Mouse (Mus musculus) hindlimb bud, embryonic 11.5 days (tissue): Measurements from ENCODE around the gene Plekhm2.

Experiments used
- DNase-seq: peaks from one replicate; pipeline ENCODE4 v3.0.0-alpha.2; 2012; ENCODE audit warnings: low read depth, low spot score; ENCODE audit errors: extremely low spot score

Plekhm2 gene

DNA sequence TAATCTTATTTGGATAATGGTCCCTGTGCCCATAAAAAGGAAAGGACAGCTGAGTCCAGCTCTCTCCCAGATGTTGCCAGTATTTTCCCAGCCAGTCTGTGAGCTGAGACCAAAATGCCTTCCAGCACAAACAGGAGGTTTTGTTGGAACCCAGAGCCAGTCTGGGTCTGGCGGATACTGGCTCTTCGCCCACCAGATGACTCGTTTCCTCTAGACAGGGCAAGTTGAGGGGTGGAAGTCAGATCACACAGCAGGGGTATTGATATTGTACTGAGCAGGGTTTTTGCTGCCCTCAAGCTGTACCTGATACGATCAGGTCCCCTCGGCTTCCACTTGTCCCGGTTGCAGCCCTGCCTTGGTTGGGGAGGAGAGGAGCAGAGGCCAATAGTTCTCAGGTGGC lies 55.2 kb downstream of the Plekhm2 start:
- no peak for DNase-seq

DNA sequence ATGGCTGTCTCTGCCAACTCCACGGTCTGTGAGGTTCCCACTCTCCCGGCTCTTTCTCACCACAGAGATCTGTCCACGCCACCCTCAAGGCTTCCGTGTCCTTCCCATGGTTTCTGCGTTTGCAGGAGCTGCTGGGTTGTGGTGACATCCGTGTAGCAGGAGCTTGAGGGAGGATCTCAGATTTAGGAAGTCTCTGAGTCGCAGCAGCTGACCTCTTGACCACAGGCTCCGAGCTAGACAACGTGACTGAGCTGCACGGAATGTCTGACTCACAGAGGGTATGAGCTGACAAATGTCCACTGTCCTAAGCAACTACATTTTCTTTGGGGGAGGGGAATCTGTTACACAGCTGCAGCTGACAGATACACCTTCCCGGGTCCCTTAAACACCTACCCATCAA lies 58.8 kb downstream of the Plekhm2 start, which contains the start of gene Fblim1:
Fblim1 (minus strand) TSS at position 236 of the 400 bp plus-strand sequence.
- no peak for DNase-seq

DNA sequence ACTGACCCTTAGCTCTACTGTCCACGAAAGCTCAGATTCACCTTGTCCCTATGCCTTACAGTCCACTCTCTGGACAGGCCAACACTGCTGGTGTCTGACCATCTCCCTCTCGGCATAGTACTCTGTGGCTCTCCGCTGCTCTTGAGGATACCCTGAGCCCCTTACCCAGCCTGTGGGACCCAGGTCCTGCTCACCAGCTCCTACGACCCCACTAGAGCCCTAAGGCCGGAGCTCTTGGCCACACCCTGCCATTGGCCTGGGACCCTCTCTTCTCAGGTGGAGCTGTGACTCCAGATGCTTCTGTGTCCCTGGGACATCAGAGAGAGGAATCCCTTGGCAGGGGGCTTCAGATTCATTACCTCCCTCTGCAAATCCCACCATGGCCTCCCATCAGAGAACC lies 59.3 kb downstream of the Plekhm2 start:
- no peak for DNase-seq

DNA sequence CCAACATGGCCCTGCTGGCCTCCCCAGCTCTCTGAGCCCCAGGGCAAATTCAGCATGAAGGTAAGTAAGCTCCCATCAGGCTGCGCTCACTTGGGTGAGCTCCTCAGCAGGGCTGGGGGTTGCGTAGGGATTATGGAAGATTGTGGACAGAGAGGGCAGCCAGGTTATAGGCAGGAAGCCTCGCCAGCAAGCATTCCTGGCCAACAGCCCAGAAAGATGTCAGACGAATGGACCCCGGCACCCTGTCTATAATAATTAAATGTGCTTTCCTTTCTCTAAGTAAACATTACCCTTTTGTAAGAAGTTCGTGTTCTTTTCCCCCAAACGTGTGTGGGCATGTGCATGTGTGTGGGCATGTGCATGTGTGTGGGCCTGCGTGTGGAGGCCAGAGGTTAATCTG lies 60.2 kb downstream of the Plekhm2 start:
- DNase-seq: no peak

DNA sequence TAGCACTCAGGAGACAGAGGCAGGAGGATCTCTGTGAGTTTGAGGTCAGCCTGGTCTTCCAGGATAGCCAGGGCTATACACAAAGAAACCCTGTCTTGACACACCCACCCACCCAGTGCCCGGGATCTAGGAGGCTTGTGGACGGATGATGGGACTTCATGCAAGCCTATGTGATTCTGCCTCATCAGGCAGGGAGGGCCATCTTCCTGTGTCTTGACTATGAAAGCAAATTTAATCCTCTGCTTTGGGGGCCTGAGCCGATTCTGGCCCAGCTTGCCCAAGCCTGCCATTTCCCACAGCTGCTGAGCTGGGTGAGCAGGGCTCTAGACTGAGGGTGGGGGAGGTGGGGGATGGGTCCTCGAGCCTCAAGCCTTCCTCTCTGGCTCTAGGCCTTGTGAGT lies 60.8 kb downstream of the Plekhm2 start:
- no peak for DNase-seq

DNA sequence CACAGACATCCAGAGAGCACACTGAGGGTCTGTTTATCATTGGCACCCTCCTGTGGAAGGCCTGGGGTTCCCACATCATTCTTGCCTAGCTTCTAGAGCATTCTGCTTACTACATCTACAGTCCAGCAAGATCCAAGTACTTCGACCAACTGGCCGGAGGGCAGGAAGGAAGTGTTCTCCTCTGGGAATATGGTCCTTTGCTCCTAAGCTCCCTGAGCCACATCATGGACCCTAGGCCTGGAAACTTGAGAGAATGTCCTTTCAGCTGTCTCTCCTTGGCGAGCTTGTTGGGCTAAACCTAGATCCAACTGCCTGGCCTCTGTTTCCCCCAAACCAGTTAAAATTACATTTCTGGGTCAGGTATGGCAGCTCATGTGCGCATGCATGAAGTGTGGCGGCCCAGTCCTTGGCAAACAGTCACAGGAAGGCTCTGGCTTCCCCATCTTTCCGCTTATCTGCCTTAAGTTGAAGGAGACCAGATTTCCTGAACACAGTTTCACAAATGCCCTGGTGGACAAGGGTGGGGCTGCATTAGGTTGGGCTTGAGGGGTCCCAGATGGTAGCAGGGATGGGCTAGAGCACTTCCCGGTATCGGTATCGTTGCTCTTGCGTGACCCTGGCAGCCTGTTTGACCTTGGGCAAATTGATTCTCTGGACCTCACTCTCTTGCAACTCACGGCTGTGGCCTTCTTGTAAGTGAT lies 62.0 kb downstream of the Plekhm2 start:
- DNase-seq: no peak

DNA sequence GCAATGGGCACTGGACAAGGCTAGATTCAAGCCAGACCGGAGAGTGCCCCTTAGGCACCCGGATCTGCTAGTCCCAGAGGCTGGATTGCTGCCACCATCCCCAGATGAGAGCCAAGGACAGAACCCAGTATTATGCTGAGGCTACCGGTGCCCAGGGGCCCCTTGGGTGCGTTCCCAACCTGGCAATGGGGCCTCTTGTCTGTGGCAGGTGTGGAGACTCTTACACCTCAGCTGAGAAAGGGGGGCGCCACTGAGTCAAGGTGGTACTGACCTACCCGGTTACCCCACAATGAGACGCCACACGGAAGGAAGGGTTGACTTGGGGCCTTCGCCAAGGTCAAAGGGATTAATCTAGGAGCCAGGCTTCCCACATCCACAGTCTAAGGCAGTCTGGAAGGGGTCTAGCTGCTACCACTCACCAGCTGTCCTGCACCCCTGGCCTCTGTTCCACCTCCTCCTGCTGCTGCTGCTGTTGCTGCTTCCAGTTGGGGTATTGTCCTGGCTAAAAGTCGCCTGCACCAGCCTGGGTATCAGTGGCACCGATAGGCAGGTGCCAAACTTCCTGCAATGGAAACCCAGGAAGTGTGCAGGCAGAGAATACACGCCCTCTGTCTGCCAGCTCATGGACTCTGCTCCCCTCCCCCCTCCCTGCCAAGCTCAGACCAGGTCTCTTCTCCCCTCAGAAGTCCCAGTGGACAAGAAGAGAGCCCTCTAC lies 63.4 kb downstream of the Plekhm2 start:
- no peak for DNase-seq

DNA sequence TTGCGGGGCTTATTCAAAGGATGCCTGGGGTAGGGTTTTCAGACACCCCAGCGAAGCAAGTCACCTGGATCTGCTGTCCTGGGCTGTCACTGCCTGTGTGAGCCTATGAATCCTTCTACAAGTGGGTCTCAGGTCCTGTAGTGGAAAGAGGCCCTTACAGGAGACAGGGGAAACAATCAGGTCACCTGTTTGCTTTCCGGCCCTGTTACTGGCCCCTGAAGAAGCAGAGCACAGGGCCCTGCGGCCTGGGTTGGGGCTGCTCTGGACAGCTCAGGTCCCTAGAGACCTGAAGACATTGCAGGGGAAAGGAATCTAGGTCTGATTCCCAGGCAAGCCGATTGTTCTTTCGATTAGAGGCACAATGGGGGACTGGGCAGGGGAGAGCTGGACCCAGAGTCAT lies 64.3 kb downstream of the Plekhm2 start:
- no peak for DNase-seq

DNA sequence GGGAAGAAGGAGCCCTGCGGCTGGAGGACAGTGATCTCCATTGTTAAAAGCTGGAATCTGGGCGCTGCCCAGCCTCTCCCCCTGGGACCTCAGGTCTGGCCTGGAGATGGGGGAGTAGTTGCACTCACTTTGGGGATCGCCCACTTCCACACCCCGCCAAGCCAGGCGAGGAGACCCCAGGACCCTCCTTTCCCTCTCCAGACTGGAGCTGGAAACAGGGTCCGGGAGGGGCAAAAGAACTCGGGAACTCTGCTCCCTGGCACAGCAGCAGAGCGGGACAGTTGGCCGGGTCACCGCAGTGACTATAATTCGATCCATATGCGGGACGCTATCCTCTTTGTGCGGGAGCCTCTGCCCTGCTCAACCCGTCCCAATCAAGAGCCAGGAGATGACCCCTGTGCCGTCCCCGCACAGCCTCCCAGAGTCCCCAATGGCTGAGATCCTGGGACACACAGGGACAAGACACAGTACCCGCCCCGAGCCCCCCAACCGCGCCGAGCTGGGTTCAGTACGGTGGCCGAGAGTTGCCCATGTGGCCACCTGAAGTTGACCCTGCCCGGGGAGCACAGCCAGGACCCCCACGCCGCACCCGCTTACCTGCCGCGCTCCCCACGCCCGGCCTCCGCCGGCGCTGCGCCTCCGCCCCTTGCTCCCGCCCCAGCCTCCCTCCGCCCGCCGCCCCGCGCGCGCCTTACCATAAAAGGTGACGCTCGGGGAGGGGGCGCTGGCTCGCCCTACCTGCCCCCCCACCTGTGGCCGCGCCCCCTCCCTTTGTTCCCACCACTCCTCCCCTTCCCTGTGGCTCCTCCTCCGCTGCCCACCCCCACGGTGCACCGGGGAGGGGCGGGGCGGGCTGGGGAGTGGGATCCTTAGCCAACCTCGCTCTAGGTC lies 65.2 kb downstream of the Plekhm2 start:
- no peak for DNase-seq

DNA sequence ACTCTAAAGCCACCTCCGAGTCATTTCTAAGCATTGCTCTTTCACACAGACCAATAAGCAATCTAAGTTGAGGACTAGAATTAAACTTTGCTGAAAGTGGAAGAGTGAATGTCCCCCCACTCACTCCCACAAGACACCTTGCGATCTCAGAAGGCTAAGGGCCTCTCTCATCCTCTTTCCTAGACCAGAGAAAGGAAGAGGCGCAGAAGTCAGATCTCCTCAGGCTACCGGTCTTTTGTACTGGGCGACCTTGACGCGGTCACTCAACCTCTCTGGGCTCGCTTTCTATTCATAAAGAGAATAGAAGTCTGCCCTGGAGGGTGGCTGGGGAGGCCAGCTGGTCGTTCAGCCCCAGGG lies 65.8 kb downstream of the Plekhm2 start:
- DNase-seq: no peak

DNA sequence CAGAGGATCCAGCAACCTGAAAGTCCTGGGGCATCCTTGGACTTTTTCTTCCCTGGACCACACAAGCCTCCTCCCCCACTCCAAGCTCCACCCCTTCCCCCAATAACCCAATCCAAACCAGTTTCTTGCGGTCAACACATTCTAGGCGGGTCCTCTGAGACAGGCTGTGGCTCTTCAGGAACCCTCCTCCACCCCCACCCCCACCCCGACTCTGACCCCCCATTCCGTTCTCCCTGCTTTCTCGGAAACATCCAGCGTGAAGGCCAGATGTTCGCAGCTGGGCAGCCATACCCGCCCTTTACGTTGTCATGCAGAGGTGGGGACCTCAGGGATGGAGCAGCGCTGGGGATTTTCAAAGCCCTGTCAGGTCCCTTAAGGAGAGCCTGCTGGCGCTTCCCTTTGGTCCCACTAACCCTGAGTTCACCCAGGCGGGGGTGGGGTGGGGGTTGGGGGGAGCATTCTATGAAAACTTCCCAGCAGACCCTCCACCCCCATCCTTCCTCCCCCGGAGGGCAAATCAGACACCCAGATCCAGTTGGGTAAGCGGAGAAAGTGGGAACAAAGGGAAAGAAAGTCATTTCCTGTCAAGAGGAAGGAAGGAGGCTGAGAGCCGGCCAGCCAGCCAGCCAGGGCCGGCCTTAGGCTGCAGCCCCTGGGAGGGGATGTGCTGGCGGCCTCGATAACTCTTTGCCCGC lies 66.4 kb downstream of the Plekhm2 start:
- DNase-seq: no peak

DNA sequence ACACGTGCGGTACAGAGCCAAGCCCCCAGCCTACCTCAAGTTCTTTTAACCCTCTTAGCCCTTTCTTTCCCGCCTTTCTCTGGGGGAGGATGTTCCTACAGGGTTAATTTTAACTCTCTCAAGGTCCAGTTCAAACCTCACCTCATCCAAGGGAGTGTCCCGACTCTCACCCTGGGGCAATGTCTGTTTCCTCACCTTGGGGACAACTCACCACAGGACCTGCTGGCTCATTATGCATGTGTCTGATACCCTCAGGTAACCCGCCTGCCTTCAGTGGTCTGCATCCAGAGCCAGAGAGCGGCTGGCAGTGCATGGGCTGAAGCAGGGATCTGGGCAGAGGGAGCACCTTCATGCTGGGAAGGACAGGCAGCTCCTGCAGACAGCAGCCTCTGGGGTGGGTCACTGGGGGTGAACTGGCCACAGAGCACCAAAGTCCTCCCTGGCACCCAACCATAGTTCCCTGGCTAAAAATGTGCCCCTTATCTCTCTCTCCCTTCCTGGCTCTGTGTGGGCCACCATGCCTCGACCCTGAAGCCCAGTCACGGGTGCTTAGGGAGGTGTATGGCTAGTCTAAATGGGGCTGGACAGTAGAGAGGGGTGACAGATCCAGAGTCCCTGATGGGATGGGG lies 67.9 kb downstream of the Plekhm2 start:
- no peak for DNase-seq

DNA sequence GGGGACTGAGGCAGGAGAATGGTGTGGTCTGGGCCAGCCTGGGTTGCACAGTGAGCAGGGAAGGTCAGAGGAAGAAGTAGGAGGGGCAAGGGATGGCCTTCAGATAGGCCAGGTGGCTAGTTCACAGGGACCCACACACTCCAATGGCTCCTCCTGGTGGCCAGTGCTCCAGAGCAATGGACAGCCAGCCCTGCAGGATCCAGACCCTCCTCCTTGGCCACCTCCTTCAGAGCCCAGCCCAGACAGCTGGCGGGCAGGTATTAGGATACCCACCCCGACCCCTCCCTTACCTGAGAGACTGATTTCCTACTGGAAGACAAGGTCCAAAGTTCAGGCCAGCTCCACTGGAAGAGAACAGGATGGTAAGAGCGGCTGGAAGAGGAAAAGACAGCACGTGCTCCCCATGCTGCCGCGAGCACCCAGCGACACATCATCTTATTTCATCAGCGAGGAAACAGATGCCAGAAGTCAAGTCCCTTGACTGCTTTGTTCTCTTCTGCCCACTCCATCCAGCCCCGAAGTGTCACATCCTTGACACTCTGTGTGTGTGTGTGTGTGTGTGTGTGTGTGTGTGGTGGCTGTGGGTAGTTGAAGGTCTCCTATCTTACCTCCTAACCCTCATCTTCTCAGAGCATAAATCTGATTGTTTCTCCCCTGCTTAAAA lies 69.0 kb downstream of the Plekhm2 start:
- DNase-seq: no peak

DNA sequence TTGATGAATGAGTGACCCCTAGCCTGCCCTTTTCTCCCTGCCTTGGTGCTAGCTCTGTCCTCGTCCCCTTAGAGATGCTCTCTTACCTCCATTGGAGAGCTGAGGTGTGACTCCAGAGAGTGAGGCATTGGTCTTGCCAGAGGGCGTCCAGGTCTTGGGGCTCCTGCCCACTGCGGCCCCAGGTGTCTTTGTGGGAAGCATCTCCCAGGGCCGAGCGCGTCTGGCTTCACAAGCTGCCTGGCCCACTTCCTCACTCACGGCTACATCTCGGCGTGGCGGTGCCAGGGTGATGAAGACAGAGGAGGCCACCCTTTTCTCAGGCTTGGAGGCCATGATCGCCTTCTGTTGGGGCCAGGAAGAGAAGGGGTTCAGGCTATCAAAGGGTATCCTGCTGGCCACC lies 69.6 kb downstream of the Plekhm2 start:
- no peak for DNase-seq

DNA sequence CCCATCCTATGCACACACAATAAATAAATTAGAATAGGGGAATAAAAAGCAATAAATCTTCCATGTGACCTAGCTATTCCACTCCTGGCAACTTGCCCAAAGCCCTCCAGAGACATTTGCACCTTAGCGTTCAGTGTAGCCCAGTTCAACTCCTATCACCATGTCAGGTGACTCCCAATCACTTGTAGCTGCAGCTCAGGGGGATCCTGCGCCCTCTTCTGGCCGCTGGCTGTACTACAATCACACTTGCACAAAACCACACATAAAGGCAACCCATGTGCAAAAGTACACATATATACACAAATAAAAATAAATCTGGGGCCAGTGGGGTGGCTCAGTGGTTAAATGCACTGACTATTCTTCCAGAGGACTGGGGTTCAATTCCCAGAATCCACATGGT lies 73.2 kb downstream of the Plekhm2 start:
- no peak for DNase-seq

DNA sequence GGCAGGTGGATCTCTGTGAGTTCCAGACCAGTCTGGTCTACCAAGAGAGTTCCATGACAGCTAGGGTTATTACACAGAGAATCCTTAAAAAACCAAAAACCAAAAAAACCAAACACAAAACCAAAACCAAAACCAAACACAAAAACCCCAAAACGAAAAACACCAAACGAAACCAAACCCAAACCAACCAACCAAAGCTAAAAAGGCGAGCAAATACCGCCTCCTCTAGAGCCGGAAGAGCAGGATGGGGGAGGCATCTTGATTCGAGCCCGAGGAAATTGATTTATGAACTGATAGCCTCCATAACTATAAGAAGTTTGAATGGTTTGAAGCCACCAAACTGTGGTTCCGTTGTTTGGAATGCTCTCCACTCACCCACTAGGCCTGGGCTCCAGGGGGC lies 80.8 kb downstream of the Plekhm2 start:
- DNase-seq: no peak

DNA sequence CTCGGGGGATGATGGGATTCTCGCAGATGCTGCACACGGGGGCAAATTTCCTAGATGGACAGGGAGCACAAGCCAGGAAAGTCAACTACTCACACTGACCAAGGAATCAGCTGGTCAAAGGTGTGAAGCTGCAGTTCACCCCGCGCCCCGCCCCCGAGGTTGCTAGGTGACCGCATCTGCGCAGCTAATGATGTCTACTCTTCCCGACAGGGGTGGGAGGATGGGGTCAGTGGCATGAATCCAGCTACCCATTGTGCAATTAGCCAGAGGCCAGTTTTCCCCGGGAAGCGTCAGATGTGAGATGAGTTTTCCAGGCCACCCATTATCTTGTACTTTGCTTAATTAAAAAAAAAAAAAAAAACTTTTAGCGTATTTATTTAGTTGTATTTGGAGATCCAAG lies 83.6 kb downstream of the Plekhm2 start:
- no peak for DNase-seq

DNA sequence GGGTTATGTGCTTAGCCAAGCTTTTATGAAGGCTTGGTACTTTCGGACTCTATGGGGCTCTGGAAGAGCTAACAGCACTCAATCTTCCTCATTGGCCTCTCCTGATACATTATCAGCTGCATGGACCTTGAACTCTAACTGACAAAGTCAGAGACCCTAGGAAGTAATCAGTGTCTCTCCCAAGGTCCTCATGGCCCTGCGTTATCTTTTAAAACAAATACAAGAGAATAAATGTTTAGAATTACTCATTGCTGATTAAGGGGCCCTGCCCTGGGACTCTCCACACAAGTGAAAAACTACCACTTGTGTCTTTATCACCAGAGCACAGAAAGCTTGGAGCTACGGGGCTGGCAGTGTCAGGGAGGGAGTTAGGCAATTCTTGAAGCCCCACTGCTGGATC lies 85.9 kb downstream of the Plekhm2 start:
- no peak for DNase-seq

DNA sequence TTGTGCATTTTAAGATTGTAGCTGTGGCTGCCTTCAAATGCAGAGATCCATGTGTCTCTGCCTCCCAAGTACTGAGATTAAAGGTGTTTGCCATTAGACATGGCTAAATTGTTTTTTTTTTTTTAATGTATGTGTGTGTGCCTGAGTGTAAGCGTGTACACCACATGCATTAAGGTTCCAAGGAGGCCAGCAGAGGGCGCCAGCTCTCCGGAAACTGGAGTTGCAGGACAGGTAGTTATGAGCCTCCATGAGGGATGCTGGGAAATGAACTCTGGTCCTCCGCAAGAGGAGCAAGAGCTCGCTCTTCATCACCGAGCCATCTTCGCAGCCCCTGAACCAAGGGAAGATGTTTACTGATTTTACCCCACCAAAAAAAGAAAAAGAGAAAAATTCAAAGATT lies 87.8 kb downstream of the Plekhm2 start:
- DNase-seq: no peak

DNA sequence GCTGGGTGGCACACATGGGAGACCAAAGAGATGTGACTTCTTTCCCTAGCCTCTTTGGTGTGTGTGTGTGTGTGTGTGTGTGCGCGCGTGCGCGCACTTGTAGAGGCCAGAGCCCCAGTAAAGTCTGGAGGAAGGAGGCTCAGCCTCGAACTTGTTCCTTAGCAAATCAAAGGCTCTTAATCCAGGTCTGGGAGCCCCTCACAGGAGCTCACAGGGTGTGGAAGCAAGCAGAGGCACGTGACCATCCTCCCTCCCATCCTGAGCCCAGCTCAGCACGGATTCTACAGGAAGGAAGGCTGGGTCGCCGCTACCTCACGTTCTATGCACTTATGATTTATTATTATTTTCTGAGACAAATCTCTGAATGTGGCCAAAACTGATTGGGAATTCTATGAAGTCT lies 88.3 kb downstream of the Plekhm2 start:
- DNase-seq: no peak
